Mouse (Mus musculus) forebrain, embryonic 13.5 days (tissue): ENCODE measurements around the gene Hsd17b13. TPM values are rescaled to one million over a fixed set of nuclear protein-coding genes. Genes with fewer than 3 reads are reported as not detected.
"Not testable (repeated sequence)": the region's sequence is repeated elsewhere in the genome, so short reads cannot be mapped to it uniquely, and the experiment has no call there.

Experiments used
- ATAC-seq: fragments of 200-750 bp; cut with Nextera tagmentation; 2 replicates; pipeline ENCODE4 v1.8.0; 2017
- H3K27ac ChIP-seq: fragments of 300-500 bp; sonication (generic); 2 replicates; pipeline ENCODE4 v1.5.1; 2015; ENCODE audit warnings: inconsistent platforms, mild to moderate bottlenecking, moderate library complexity
- H3K27me3 ChIP-seq: fragments of 300-500 bp; sonication (generic); 2 replicates; pipeline ENCODE4 v1.6.1; 2015; ENCODE audit warnings: mild to moderate bottlenecking, inconsistent platforms
- H3K36me3 ChIP-seq: fragments of 300-500 bp; sonication (generic); 2 replicates; pipeline ENCODE4 v1.6.1; 2015; ENCODE audit warnings: mild to moderate bottlenecking, inconsistent platforms; ENCODE audit not compliant: poor library complexity, severe bottlenecking
- H3K4me1 ChIP-seq: fragments of 300-500 bp; sonication (generic); 2 replicates; pipeline ENCODE4 v1.6.1; 2015; ENCODE audit warnings: inconsistent platforms
- H3K4me2 ChIP-seq: fragments of 300-500 bp; sonication (generic); 2 replicates; pipeline ENCODE4 v1.6.1; 2015; ENCODE audit warnings: inconsistent platforms, mild to moderate bottlenecking, moderate library complexity
- H3K4me3 ChIP-seq: fragments of 300-500 bp; sonication (generic); 2 replicates; pipeline ENCODE4 v1.5.1; 2015; ENCODE audit warnings: mild to moderate bottlenecking, inconsistent platforms
- H3K9ac ChIP-seq: fragments of 300-500 bp; sonication (generic); 2 replicates; pipeline ENCODE4 v1.6.1; 2015; ENCODE audit warnings: mild to moderate bottlenecking, inconsistent platforms
- H3K9me3 ChIP-seq: fragments of 300-500 bp; sonication (generic); replicated peaks from 2 replicates; pipeline ENCODE4 v1.6.1; 2016; ENCODE audit warnings: inconsistent platforms
- WGBS: fragments of 180-500 bp; shearing (Covaris S2); methylation state at CpG from one replicate; pipeline ENCODE4 v1.1.7; 2015; 5-methylcytosine and 5-hydroxymethylcytosine counted together
- polyA plus RNA-seq: library from polyadenylated mRNA; unstranded; fragments of >200 nt; fragmentation: Nextera tagmentation; extraction: Ambion mirVana; gene quantifications from 2 replicates; pipeline ENCODE4 v1.2.1, GENCODE M21; 2015

The Hsd17b13 gene
- polyA plus RNA-seq, 1 experiment from 2014 or later, result not detected

DNA sequence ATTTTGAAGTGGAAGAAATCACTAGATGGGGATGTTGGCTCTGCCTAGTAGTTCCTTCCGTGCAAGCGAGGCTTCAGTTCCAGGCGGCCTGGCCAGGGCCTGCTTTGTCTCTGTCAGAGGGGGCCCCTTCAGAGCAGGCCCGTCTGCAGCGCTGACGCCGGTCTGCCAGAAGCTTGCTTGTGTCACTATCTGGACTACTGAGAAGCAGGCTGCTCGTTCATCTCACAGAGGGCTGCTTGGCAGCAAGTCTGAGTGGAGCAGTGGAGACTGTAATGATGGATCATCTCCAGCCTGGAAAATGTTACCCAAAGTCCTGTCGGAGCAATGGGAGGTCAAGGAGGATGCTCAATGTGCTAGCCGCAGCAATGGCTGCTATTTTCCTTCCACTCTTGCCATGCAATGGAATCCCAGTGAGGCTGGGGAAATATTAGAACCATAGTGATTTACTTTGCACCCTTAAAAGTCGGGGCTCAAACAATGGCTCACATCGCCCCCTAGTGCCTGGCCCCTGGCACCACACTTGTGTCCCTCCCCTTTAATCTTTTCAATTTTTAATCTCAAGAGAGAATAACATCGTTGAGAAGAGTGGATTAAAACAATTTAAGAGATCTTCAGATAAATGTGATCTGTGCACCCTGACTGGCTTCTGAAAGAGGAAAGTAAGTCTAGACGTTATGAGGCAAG is 40.2 kb downstream of the Hsd17b13 start:
- Histone ChIP-seq H3K9me3 (no peaks in the 10 kb centered on the region; the same call in 1 of the 2 replicates), H3K27ac (no peak overlapping the region), H3K4me1 (peaks cover 32% of the 10 kb centered on the region), H3K4me2 (no peak overlapping the region), H3K4me3 (no peak overlapping the region), H3K27me3 (peaks cover 15% of the 10 kb centered on the region), H3K36me3 (no peaks in the 10 kb centered on the region), H3K9ac (no peak overlapping the region)
- ATAC-seq, result peak; percentile 25; the same call in 1 of the 2 replicates
- WGBS, result 48% methylated on average over 14 of the region's 14 CpGs

- H3K9ac ChIP-seq, H3K27me3 ChIP-seq, H3K9me3 ChIP-seq, H3K36me3 ChIP-seq, H3K4me3 ChIP-seq, H3K27ac ChIP-seq, H3K4me1 ChIP-seq, ATAC-seq, H3K4me2 ChIP-seq: not testable (repeated sequence)
These were observed 45.3 kb downstream of the Hsd17b13 start for GRCm38 (mm10) chr5:103931924-103932323.

GRCm38 (mm10) chr5:103930511-103930910 is 46.7 kb downstream of the Hsd17b13 start:
- Histone ChIP-seq H3K9ac (no peak overlapping the region), H3K9me3 (no peaks in the 10 kb centered on the region; the same call in 1 of the 2 replicates), H3K36me3 (no peaks in the 10 kb centered on the region), H3K27me3 (peaks cover 4% of the 10 kb centered on the region; the same call in 1 of the 2 replicates), H3K4me1 (no peaks in the 10 kb centered on the region), H3K4me2 (no peak overlapping the region), H3K27ac (no peak overlapping the region), H3K4me3 (no peak overlapping the region)
- WGBS, result 48% methylated on average over 5 of the region's 5 CpGs
- no peak for ATAC-seq

DNA sequence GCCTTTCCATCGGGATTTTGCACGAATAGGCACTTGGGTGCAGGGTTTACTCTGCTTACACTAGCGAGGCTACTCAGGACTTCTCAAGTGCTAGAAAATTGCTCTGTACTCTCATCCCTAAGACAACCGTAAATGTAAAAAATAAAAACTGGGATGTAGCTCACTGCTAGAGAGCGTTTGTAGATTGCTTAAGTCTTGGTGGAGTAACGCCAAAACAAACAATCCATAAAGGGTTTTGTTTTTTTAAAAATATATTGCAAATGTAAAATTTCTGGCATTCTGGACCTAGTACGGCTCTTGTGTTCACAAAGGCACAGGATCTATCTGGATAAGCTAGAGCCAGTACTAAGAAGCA is 49.0 kb downstream of the Hsd17b13 start:
- no peaks in the 10 kb centered on the region for H3K36me3 ChIP-seq
- no peak overlapping the region for H3K4me3 ChIP-seq
- no peaks in the 10 kb centered on the region for H3K4me1 ChIP-seq
- H3K27ac ChIP-seq, result no peak overlapping the region
- no peak overlapping the region for H3K4me2 ChIP-seq
- WGBS, result 90% methylated on average over 7 of the region's 7 CpGs
- no peaks in the 10 kb centered on the region; the same call in 1 of the 2 replicates for H3K9me3 ChIP-seq
- peaks cover 7% of the 10 kb centered on the region; the same call in 1 of the 2 replicates for H3K27me3 ChIP-seq
- no peak for ATAC-seq
- H3K9ac ChIP-seq, result no peak overlapping the region

- WGBS, result 30% methylated on average over 27 of the region's 27 CpGs
- Histone ChIP-seq H3K4me1 (no peaks in the 10 kb centered on the region), H3K9me3 (no peaks in the 10 kb centered on the region), H3K27ac (no peak overlapping the region), H3K9ac (0 out of 2 replicates have a peak overlapping the region, but pooled peaks have one; percentile 26), H3K4me3 (no peak overlapping the region), H3K4me2 (peak overlapping the region; percentile 51), H3K36me3 (no peaks in the 10 kb centered on the region), H3K27me3 (peaks cover 7% of the 10 kb centered on the region; the same call in 1 of the 2 replicates)
- peak; percentile 67 for ATAC-seq
These were observed 49.6 kb downstream of the Hsd17b13 start for GRCm38 (mm10) chr5:103927429-103928195.

GRCm38 (mm10) chr5:103926398-103926797 is 50.8 kb downstream of the Hsd17b13 start:
- no peaks in the 10 kb centered on the region for H3K36me3 ChIP-seq
- H3K27me3 ChIP-seq, result peaks cover 7% of the 10 kb centered on the region; the same call in 1 of the 2 replicates
- H3K4me1 ChIP-seq, result no peaks in the 10 kb centered on the region
- H3K9ac ChIP-seq, result no peak overlapping the region
- no peak overlapping the region for H3K4me2 ChIP-seq
- H3K4me3 ChIP-seq, result no peak overlapping the region
- H3K9me3 ChIP-seq, result no peaks in the 10 kb centered on the region
- ATAC-seq, result no peak
- no peak overlapping the region for H3K27ac ChIP-seq
- 69% methylated on average over 12 of the region's 12 CpGs for WGBS

- no peak overlapping the region for H3K4me3 ChIP-seq
- no peaks in the 10 kb centered on the region for H3K36me3 ChIP-seq
- no peaks in the 10 kb centered on the region for H3K4me1 ChIP-seq
- peaks cover 7% of the 10 kb centered on the region; the same call in 1 of the 2 replicates for H3K27me3 ChIP-seq
- no peak overlapping the region for H3K9ac ChIP-seq
- no peak overlapping the region for H3K27ac ChIP-seq
- 90% methylated on average over 2 of the region's 2 CpGs for WGBS
- H3K9me3 ChIP-seq, result no peaks in the 10 kb centered on the region
- no peak overlapping the region for H3K4me2 ChIP-seq
- no peak for ATAC-seq
These were observed 53.5 kb downstream of the Hsd17b13 start for GRCm38 (mm10) chr5:103923755-103924154.

DNA sequence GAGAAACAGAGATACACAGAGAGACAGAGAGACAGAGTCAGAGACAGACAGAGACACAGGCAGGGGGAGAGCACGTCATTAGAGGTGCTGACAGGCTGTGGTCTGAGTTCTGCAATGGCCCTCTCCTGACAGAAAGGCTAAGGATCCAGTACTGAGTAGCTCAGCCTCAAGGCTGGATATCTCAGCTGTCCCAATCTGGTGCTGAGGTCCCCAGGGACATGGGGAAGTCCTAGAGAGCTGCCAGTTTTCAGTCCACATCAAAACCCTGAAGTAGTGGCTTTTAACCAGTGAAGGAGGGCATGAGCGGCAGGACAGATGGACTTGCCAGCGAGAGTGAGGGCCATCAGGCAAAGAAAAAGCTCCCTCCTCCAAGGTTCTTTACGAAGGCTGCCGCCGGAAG is 54.1 kb downstream of the Hsd17b13 start:
- H3K4me1 ChIP-seq, result no peaks in the 10 kb centered on the region
- H3K4me3 ChIP-seq, result no peak overlapping the region
- ATAC-seq, result no peak
- H3K27ac ChIP-seq, result no peak overlapping the region
- 0 out of 2 replicates have a peak, but pooled peaks cover 3% of the 10 kb centered on the region for H3K27me3 ChIP-seq
- no peaks in the 10 kb centered on the region for H3K9me3 ChIP-seq
- no peak overlapping the region for H3K9ac ChIP-seq
- H3K36me3 ChIP-seq, result no peaks in the 10 kb centered on the region
- H3K4me2 ChIP-seq, result no peak overlapping the region
- 82% methylated on average over 6 of the region's 6 CpGs for WGBS

GRCm38 (mm10) chr5:103922436-103922835 is 54.8 kb downstream of the Hsd17b13 start:
- 77% methylated on average over 5 of the region's 5 CpGs for WGBS
- Histone ChIP-seq H3K4me3 (no peak overlapping the region), H3K9me3 (no peaks in the 10 kb centered on the region), H3K27ac (no peak overlapping the region), H3K27me3 (0 out of 2 replicates have a peak, but pooled peaks cover 3% of the 10 kb centered on the region), H3K9ac (no peak overlapping the region), H3K4me1 (no peaks in the 10 kb centered on the region), H3K36me3 (no peaks in the 10 kb centered on the region), H3K4me2 (no peak overlapping the region)
- ATAC-seq, result no peak

DNA sequence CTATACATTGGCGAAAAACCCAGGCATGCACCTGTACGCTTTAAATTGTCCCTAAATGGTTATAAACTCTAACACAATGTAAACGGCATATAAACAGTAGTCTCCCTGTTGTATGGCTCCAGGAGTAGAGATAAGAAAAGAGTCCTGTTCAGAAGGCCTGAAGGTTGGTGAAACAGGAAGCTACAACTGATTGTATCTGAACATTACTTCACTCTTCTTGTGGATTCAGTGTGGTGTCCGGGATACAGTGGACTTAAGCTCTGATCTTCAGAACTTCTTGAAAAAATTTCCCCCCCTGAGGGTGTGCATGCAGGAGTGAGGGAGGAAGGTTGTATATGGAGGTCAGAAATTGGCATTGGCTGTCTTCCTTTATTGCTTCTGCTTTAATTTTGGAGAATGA is 57.7 kb downstream of the Hsd17b13 start:
- H3K4me1 ChIP-seq, result no peaks in the 10 kb centered on the region
- no peak overlapping the region for H3K4me3 ChIP-seq
- WGBS, result 93% methylated on average over 4 of the region's 4 CpGs
- no peaks in the 10 kb centered on the region for H3K27me3 ChIP-seq
- no peak overlapping the region for H3K4me2 ChIP-seq
- H3K36me3 ChIP-seq, result no peaks in the 10 kb centered on the region
- H3K9ac ChIP-seq, result no peak overlapping the region
- H3K27ac ChIP-seq, result no peak overlapping the region
- no peak for ATAC-seq
- no peaks in the 10 kb centered on the region for H3K9me3 ChIP-seq

- no peak overlapping the region for H3K4me3 ChIP-seq
- H3K4me1 ChIP-seq, result no peaks in the 10 kb centered on the region
- no peaks in the 10 kb centered on the region for H3K36me3 ChIP-seq
- ATAC-seq, result no peak
- no peak overlapping the region for H3K4me2 ChIP-seq
- WGBS, result 84% methylated on average over 3 of the region's 3 CpGs
- H3K27me3 ChIP-seq, result no peaks in the 10 kb centered on the region
- no peak overlapping the region for H3K9ac ChIP-seq
- H3K9me3 ChIP-seq, result no peaks in the 10 kb centered on the region
- no peak overlapping the region for H3K27ac ChIP-seq
These were observed 59.0 kb downstream of the Hsd17b13 start for GRCm38 (mm10) chr5:103918233-103918632.

GRCm38 (mm10) chr5:103917357-103917895 is 59.8 kb downstream of the Hsd17b13 start:
- peak; percentile 61; the same call in 1 of the 2 replicates for ATAC-seq
- H3K9me3 ChIP-seq, result no peaks in the 10 kb centered on the region
- H3K27ac ChIP-seq, result no peak overlapping the region

More at GRCm38 (mm10) chr5:103917357-103917895, 59.8 kb downstream of the Hsd17b13 start:
- 28% methylated on average over 8 of the region's 8 CpGs for WGBS
- Histone ChIP-seq H3K27me3 (peaks cover 4% of the 10 kb centered on the region; the same call in 1 of the 2 replicates), H3K36me3 (no peaks in the 10 kb centered on the region), H3K4me1 (no peaks in the 10 kb centered on the region), H3K4me3 (no peak overlapping the region), H3K9ac (no peak overlapping the region), H3K4me2 (no peak overlapping the region)
